Mouse (Mus musculus) small intestine, adult 2 months (tissue): ENCODE data around the gene Tpte.

Source experiments
- CTCF ChIP-seq: fragments of 200-500 bp; IDR thresholded peaks from 2 replicates; pipeline ENCODE4 v1.5.1; 2012; ENCODE audit warnings: low read depth, mild to moderate bottlenecking, control low read depth, inconsistent platforms, low read length, moderate library complexity, mixed read lengths; ENCODE audit not compliant: insufficient replicate concordance, insufficient read length; ENCODE audit errors: extremely low read depth
- POLR2A ChIP-seq: fragments of 200-500 bp; IDR thresholded peaks from 2 replicates; pipeline ENCODE4 v1.6.1; 2012; ENCODE audit warnings: low read depth, mild to moderate bottlenecking, control low read depth, inconsistent platforms, low read length, moderate library complexity

GRCm38 (mm10) chr8:22385158-22385557 is 101.9 kb downstream of the Tpte start:
- TF ChIP-seq CTCF: no peak
- TF ChIP-seq POLR2A: no peak
